Mouse (Mus musculus) urinary bladder, postnatal 36 days (tissue): ENCODE measurements around the gene Tent4a.

Source experiments
- DNase-seq, 2 experiments: peaks; one replicate each; pipeline ENCODE4 v3.0.0; 2022; ENCODE audit warnings: low spot score in 2 of 2, mixed read lengths in 1 of 2

The Tent4a gene

GRCm38 (mm10) chr13:69522161-69522791, 12.1 kb downstream of the Tent4a start:
- no peak for DNase-seq

- no peak for DNase-seq
These were observed 15.3 kb downstream of the Tent4a start for GRCm38 (mm10) chr13:69519137-69519536.

- no peak for DNase-seq
These were observed 17.0 kb downstream of the Tent4a start for GRCm38 (mm10) chr13:69517445-69517844.

GRCm38 (mm10) chr13:69515091-69515490, 19.3 kb downstream of the Tent4a start:
- DNase-seq = no peak

GRCm38 (mm10) chr13:69509391-69510244, 24.8 kb downstream of the Tent4a start:
- no peak for DNase-seq

- DNase-seq = no peak
These were observed 26.8 kb downstream of the Tent4a start for GRCm38 (mm10) chr13:69507666-69508065.

GRCm38 (mm10) chr13:69506341-69507086, 27.9 kb downstream of the Tent4a start:
- no peak for DNase-seq

- DNase-seq = no peak
These were observed 31.6 kb downstream of the Tent4a start for GRCm38 (mm10) chr13:69502863-69503262.

GRCm38 (mm10) chr13:69502157-69502750, 32.2 kb downstream of the Tent4a start:
- DNase-seq = no peak

- DNase-seq = no peak
These were observed 36.1 kb downstream of the Tent4a start for GRCm38 (mm10) chr13:69498276-69498675.

GRCm38 (mm10) chr13:69492876-69493463, 41.4 kb downstream of the Tent4a start:
- DNase-seq = no peak

GRCm38 (mm10) chr13:69489777-69490176, 44.6 kb downstream of the Tent4a start:
- peak; percentile 36 to 41 for DNase-seq

- peak; percentile 35 to 41 for DNase-seq
These were observed 45.7 kb downstream of the Tent4a start for GRCm38 (mm10) chr13:69488565-69489255.

GRCm38 (mm10) chr13:69487611-69488275, 46.7 kb downstream of the Tent4a start:
- DNase-seq = no peak

- DNase-seq = no peak
These were observed 47.3 kb downstream of the Tent4a start for GRCm38 (mm10) chr13:69487108-69487507.

- no peak for DNase-seq
These were observed 48.6 kb downstream of the Tent4a start for GRCm38 (mm10) chr13:69485833-69486232.

- no peak for DNase-seq
These were observed 49.1 kb downstream of the Tent4a start for GRCm38 (mm10) chr13:69485326-69485725.

GRCm38 (mm10) chr13:69482751-69483150, 51.7 kb downstream of the Tent4a start:
- no peak for DNase-seq

- peak in 1 of 2 experiments; percentile 32 for DNase-seq
These were observed 52.5 kb downstream of the Tent4a start for GRCm38 (mm10) chr13:69481634-69482505.
